Mouse (Mus musculus): ENCODE data around the gene Etl4. TPM values are rescaled to one million over a fixed set of nuclear protein-coding genes. Genes with fewer than 3 reads are reported as not detected.

Etl4 gene
- polyA plus RNA-seq, 2 experiments, result 2.2 to 2.3 TPM

DNA sequence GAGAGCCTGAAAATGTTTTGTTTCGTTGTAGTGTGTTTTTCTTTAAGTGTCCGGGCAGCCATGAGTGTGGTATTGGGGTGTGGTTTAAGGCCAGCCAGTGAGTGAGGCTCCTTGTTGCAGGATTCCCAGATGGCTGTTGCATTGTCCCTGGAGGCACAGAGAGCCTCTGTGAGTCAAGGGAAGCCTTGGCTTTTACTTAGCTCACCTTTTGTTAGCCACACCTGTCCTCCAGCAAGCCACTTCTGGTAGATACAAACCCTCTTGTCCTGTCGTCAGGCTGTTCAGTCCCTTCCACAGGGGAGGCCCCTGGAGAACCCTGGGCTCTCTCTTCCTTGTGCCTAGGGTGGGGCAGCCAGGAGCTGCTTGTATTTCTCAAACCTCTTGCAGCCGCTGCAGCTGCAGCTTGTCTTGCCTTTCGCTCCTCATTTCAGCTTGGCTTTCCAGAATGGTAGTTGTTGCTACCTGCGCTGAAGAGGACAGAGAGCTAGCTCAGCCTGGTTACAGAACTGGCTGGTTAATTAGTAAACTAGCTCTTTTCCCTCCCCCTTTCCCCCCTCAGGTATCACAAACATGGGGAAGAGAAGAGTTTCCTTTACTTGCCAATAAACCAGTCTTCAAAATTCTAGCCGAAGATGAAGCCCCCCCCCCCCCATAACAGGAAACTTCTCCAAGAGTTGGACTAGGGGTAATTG, 826.9 kb downstream of the Etl4 start:
- WGBS (ENCODE audit: insufficient replicate concordance), result 56% methylated on average over 7 of the region's 7 CpGs
- Histone ChIP-seq H3K4me2 (ENCODE audit: low read depth) (peak overlapping the region; percentile 31; the same call in 1 of the 2 replicates), H3K9me3 (ENCODE audit: control insufficient read depth, low read length) (no peaks in the 10 kb centered on the region), H3K27ac (no peak overlapping the region), H3K36me3 (replicated peaks; ENCODE audit: control insufficient read depth, insufficient read depth, low read depth) (no peaks in the 10 kb centered on the region), H3K27me3 (ENCODE audit: control insufficient read depth, insufficient read depth, low read length) (no peaks in the 10 kb centered on the region), H3K4me1 (replicated peaks; ENCODE audit: control insufficient read depth in 2 of 2, insufficient read depth in 2 of 2, low read length in 1 of 2) (0 out of 4 replicates have a peak, but pooled peaks cover 0 to 3% of the 10 kb centered on the region in 2 experiments), H3K4me3 (ENCODE audit: insufficient read depth in 1 of 2, low read depth in 2 of 2, low read length in 2 of 2) (no peak overlapping the region), H3K9ac (replicated peaks) (no peak overlapping the region)
- TF ChIP-seq EP300 (IDR thresholded peaks at IDR 0.05; ENCODE audit: low read depth) (no peak), CTCF (IDR thresholded peaks at IDR 0.05; ENCODE audit: low read depth) (no peak)
- ATAC-seq (ENCODE audit: insufficient read depth) (no peak), DNase-seq (ENCODE audit: low read depth in 3 of 3, low spot score in 3 of 3) (no peak)

DNA sequence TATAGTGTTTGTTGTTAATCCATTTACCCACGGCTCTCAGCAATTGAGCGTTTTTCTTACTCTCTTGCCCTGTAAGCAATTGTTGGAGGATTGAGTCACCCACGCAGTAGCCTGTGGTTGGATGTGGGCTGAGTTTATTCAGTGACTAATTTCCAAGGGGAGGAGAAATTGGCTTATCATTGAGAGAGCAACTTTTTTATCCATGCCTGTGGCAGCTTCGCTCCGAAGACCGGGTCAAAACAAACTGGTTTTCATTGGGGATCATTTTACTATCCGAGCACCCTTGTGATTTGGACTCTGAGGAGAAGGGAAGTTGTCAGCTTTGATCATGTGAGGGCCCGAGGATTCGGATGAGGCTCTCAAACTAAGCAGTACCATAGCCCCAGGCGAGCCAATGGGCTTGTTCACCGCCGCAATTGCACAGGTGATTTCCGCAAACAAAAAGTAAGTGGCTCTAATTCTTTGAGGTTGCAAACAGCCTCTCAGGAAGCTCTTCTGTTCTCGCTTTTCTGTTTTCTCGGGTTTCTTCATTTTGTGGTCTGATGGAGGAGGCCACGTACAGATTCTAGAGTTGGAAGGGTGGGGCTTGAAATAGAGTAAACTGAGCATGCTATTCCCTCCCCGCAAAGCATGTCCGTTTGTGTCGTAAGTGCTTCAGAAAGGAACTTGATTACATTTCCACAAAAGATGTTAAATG, 827.7 kb downstream of the Etl4 start:
- WGBS (ENCODE audit: insufficient replicate concordance), result 59% methylated on average over 19 of the region's 19 CpGs
- no peaks in the 10 kb centered on the region for H3K27me3 ChIP-seq (ENCODE audit: control insufficient read depth, insufficient read depth, low read length)
- no peak overlapping the region for H3K27ac ChIP-seq
- TF ChIP-seq EP300 (IDR thresholded peaks at IDR 0.05; ENCODE audit: low read depth), result no peak
- TF ChIP-seq CTCF (IDR thresholded peaks at IDR 0.05; ENCODE audit: low read depth), result no peak
- 0 out of 4 replicates have a peak, but pooled peaks cover 0 to 3% of the 10 kb centered on the region in 2 experiments for H3K4me1 ChIP-seq (replicated peaks; ENCODE audit: control insufficient read depth in 2 of 2, insufficient read depth in 2 of 2, low read length in 1 of 2)
- no peaks in the 10 kb centered on the region for H3K9me3 ChIP-seq (ENCODE audit: control insufficient read depth, low read length)
- H3K9ac ChIP-seq (replicated peaks), result no peak overlapping the region
- H3K36me3 ChIP-seq (replicated peaks; ENCODE audit: control insufficient read depth, insufficient read depth, low read depth), result no peaks in the 10 kb centered on the region
- ATAC-seq (ENCODE audit: insufficient read depth) (no peak), DNase-seq (ENCODE audit: low read depth in 3 of 3, low spot score in 3 of 3) (no peak)
- H3K4me3 ChIP-seq (ENCODE audit: insufficient read depth in 1 of 2, low read depth in 2 of 2, low read length in 2 of 2), result 0 out of 4 replicates have a peak overlapping the region, but pooled peaks of 1 of the 2 experiments have one; percentile 4
- H3K4me2 ChIP-seq (ENCODE audit: low read depth), result peak overlapping the region; percentile 31

DNA sequence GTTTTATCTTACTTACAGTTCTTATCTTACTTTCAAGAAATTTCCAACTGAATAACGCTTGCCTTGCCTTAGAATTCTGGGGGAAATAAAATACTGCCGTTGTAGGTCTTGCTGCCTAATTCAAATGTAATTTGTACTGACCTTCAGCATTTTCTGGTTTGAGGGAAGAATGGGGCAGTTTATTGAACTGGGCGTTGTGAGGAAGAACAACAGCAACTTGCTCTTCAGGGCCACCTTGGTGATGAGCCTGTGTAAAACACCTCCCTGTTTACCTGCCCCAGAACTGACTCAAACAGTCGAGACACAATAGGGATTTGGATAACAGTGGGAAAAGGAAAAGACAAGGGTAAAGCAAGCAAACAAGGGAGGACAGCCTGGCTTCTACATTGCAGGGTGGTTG, 828.3 kb downstream of the Etl4 start:
- Histone ChIP-seq H3K4me3 (ENCODE audit: insufficient read depth in 1 of 2, low read depth in 2 of 2, low read length in 2 of 2) (no peak overlapping the region), H3K9me3 (ENCODE audit: control insufficient read depth, low read length) (no peaks in the 10 kb centered on the region), H3K27ac (no peak overlapping the region), H3K9ac (replicated peaks) (no peak overlapping the region), H3K27me3 (ENCODE audit: control insufficient read depth, insufficient read depth, low read length) (no peaks in the 10 kb centered on the region), H3K4me2 (ENCODE audit: low read depth) (no peak overlapping the region), H3K4me1 (replicated peaks; ENCODE audit: control insufficient read depth in 2 of 2, insufficient read depth in 2 of 2, low read length in 1 of 2) (0 out of 4 replicates have a peak, but pooled peaks cover 0 to 3% of the 10 kb centered on the region in 2 experiments), H3K36me3 (replicated peaks; ENCODE audit: control insufficient read depth, insufficient read depth, low read depth) (no peaks in the 10 kb centered on the region)
- TF ChIP-seq EP300 (IDR thresholded peaks at IDR 0.05; ENCODE audit: low read depth) (no peak), CTCF (IDR thresholded peaks at IDR 0.05; ENCODE audit: low read depth) (no peak)
- DNase-seq (ENCODE audit: low read depth in 3 of 3, low spot score in 3 of 3) (no peak), ATAC-seq (ENCODE audit: insufficient read depth) (no peak)
- 42% methylated on average over 4 of the region's 4 CpGs for WGBS (ENCODE audit: insufficient replicate concordance)

DNA sequence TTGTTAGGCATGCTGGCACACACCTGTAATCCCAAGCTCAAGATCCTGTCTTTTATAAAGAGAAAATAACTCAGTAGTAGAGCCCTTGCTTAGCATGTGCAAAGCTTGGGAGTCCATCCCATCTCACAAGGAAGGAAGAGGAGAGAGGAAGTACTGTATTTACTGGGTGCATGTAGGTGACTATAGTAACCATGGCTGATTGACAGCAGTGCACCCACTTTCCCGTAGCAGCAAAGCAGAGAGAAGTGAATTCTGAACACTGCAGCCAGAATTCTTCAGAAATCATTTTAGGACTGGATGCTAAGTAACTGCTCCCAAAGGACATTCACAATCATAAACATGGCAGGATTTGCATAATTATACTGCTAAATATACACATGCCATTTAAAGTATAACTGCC, 838.1 kb downstream of the Etl4 start:
- Histone ChIP-seq H3K9ac (replicated peaks) (no peak overlapping the region), H3K27me3 (ENCODE audit: control insufficient read depth, insufficient read depth, low read length) (no peaks in the 10 kb centered on the region), H3K4me3 (ENCODE audit: insufficient read depth in 1 of 2, low read depth in 2 of 2, low read length in 2 of 2) (no peak overlapping the region), H3K9me3 (ENCODE audit: control insufficient read depth, low read length) (no peaks in the 10 kb centered on the region), H3K27ac (no peak overlapping the region), H3K4me1 (replicated peaks; ENCODE audit: control insufficient read depth in 2 of 2, insufficient read depth in 2 of 2, low read length in 1 of 2) (no peaks in the 10 kb centered on the region), H3K36me3 (replicated peaks; ENCODE audit: control insufficient read depth, insufficient read depth, low read depth) (no peaks in the 10 kb centered on the region), H3K4me2 (ENCODE audit: low read depth) (no peak overlapping the region)
- no peak for ATAC-seq (ENCODE audit: insufficient read depth)
- 28% methylated on average over 1 of the region's 1 CpGs for WGBS (ENCODE audit: insufficient replicate concordance)
- TF ChIP-seq CTCF (IDR thresholded peaks at IDR 0.05; ENCODE audit: low read depth), result no peak
- TF ChIP-seq EP300 (IDR thresholded peaks at IDR 0.05; ENCODE audit: low read depth), result no peak
- no peak for DNase-seq (ENCODE audit: low read depth in 3 of 3, low spot score in 3 of 3)

DNA sequence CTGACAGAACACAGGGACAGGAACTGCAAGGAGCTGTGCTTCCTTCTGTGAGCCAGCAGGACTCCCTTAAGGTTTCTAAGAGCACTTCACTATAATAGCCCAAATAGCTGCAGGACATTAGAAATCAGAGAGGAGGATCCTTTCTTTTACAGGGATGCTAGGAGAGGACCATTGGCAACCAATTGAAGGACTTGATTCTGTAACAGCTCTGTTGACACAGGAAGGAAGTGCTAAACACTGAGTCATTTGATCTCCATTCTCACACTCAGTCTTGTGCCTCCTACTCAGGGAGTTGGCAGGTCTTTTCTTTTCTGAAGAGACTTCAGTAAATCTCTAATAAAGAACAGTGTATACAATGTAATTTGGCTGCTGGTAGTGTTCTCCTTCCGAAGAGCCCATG, 838.9 kb downstream of the Etl4 start:
- Histone ChIP-seq H3K36me3 (replicated peaks; ENCODE audit: control insufficient read depth, insufficient read depth, low read depth) (no peaks in the 10 kb centered on the region), H3K27me3 (ENCODE audit: control insufficient read depth, insufficient read depth, low read length) (no peaks in the 10 kb centered on the region), H3K4me1 (replicated peaks; ENCODE audit: control insufficient read depth in 2 of 2, insufficient read depth in 2 of 2, low read length in 1 of 2) (no peaks in the 10 kb centered on the region), H3K4me2 (ENCODE audit: low read depth) (no peak overlapping the region), H3K27ac (no peak overlapping the region), H3K9me3 (ENCODE audit: control insufficient read depth, low read length) (no peaks in the 10 kb centered on the region), H3K9ac (replicated peaks) (no peak overlapping the region), H3K4me3 (ENCODE audit: insufficient read depth in 1 of 2, low read depth in 2 of 2, low read length in 2 of 2) (no peak overlapping the region)
- ATAC-seq (ENCODE audit: insufficient read depth) (no peak), DNase-seq (ENCODE audit: low read depth in 3 of 3, low spot score in 3 of 3) (no peak)
- WGBS (ENCODE audit: insufficient replicate concordance), result 37% methylated on average over 1 of the region's 1 CpGs
- TF ChIP-seq CTCF (IDR thresholded peaks at IDR 0.05; ENCODE audit: low read depth) (no peak), EP300 (IDR thresholded peaks at IDR 0.05; ENCODE audit: low read depth) (no peak)

Measured in liver, embryonic 14.5 days (tissue).